Mouse (Mus musculus): ENCODE measurements around the gene Rala.

- TF ChIP-seq CTCF (IDR thresholded peaks at IDR 0.05; ENCODE audit: control insufficient read depth, insufficient read depth, insufficient replicate concordance, low read depth, low read length) = no peak
- TF ChIP-seq POLR2A (IDR thresholded peaks at IDR 0.05; ENCODE audit: control insufficient read depth, low read depth, low read length) = no peak
These were observed 107.2 kb downstream of the Rala start for GRCm38 (mm10) chr13:17836808-17837207.
